Mouse (Mus musculus): ENCODE data around the gene Trak1.
A peak's percentile ranks its signal among the peaks of the same experiment; 100 is the strongest.
"Not testable (repeated sequence)": the region's sequence is repeated elsewhere in the genome, so short reads cannot be mapped to it uniquely, and the experiment has no call there.

Gene Trak1

DNA sequence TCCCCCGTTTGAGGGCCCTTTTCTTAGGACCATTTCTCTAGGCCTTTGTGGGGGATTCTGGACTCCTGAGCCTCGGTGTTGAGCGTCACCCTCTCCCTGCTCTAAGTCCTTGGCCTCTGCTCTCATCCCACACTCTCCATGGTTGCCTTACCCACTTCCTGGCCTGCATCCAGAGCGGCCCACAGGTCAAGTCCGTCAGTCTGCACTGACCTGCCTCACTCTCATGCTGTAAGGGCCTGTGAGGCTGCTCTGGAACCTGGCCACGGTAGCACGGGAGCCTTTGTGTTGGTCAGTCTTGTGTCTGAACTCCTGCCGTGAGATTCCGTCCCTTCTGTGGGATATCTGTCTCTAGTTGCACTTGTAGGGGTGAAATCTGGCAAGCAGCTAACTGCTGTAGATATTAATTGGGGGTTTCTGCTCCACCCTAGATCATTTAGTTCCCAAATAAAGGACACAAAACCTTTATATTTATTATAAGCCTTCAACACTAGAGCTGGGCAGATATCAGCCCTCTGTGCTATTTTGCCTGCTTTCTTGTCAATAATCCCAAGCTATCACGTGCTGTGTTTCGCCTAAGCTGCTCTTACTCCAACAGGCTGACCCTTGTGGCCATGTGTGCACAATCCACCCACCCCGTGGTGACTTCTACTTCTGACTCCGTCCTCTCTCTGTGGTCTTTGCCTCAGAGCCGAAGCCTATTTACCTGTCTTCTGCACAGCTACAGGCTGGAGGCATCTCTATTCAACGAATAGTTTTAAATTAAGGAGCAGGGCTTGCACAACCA, 136.6 kb downstream of the Trak1 start:
- no peak for DNase-seq (ENCODE audit: low spot score)

DNA sequence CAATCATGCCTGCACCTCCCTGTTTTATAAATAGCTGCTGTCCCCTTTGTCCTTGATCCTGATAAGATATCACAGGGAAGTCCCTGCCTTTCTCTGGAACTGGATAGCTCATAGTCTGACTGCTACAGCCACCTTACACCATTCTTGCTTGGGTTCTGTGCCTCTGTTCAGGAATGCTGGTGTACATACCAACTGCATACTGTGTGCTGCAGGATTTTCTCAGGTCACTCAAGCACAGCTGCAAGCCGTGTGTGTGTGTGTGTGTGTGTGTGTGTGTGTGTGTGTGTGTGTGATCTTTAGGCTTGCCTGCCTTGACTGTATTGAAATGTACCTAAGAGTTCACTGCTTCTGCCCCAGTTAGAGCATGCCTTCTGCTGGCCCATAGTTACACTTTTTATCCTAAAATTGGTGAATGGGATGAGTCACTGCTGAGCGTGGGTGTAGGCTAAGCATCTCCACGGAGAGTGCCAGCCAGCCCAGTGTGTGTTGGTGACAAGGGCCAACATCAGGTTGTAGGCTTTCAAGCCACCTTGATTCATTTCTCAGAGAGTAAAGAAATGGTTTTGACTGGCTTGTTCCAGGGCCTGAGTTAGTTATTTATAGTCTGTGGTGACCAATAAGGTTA, 138.1 kb downstream of the Trak1 start:
- no peak for DNase-seq (ENCODE audit: low spot score)

DNA sequence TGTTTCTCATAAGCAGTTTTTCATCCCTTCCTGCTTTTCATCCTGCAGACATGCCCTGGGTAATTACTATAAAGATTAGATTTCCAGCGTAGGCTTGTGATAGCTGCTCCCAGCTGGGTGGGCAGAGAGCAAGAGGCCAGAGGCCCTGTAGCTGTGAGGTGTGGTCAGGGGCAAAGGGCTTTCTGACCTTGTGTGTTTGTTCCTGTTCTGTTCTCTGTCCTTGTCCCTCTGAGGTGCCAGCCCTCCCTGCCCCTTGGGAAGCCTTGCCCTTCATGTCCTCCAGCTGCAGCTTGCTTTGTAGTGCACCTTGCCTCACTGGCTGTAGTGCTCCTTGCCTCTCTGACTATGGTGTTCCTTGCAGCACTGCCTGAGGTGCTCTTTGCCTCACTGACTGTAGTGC, 139.2 kb downstream of the Trak1 start:
- no peak for DNase-seq (ENCODE audit: low spot score)

GRCm38 (mm10) chr9:121442145-121442544, 144.8 kb downstream of the Trak1 start:
- DNase-seq (ENCODE audit: low spot score) = no peak

GRCm38 (mm10) chr9:121443696-121444366, 146.5 kb downstream of the Trak1 start:
- DNase-seq (ENCODE audit: low spot score) = no peak

DNA sequence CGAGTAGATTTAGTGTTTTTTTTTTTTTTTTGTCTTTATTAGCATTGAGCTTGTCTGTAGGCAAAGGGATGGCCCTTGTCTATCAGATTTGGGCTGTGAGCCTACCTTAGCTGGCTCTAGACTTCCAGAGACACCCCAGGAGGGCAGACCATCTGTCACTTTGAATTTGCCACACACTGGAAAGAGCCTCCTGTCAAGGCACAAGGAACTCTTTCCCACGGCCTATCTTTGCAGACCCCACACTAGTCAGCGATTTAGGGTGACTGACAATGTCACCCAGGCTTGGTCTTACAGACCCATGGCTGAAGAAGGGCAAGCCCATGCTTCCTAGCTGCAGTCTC, 147.0 kb downstream of the Trak1 start:
- no peak for DNase-seq (ENCODE audit: low spot score)

- DNase-seq (ENCODE audit: low spot score) = peak; percentile 36
Measured at GRCm38 (mm10) chr9:121445364-121445763, 148.1 kb downstream of the Trak1 start.

DNA sequence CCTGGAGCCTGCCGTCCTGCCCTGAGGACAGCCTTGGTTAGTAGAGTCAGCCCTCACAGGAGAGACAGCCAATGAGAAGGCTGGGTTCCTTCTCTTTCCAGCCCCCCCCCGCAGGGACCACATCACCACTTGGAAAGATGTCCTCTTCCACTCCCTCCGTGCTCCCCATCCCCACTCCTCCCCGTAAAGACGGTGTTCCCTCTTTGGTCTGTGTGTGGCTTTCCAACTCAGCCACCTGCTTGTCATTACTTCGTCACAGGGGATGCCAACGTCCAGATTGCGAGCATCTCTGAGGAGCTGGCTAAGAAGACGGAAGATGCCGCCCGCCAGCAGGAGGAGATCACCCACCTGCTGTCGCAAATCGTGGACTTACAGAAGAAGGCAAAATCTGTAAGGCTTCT, 149.1 kb downstream of the Trak1 start:
- DNase-seq (ENCODE audit: low spot score) = no peak

DNA sequence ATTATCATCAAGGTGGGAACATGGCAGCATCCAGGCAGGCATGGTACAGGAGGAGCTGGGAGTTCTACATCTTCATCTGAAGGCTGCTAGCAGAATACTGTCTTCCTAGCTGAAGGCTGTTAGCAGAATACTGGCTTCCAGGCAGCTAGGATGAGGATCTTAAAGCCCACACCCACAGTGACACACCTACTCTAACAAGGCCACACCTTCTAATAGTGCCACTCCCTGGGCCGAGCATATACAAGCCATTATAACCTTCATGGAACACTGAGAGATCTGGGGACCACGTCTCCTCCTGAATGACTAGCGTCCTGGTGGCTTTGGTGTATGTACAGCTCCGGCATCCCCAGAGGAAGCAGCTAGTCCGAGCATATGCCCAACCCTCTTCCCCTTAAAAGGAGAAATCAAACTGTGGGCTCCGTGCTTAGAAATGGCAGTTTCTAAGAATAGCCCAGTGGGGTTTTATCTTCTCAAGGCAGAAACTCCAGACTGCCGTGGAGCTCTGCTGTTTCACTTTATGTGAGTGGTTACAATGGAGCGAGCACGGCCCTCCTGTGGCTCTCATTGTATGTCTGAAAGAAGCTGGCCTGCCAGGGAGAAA, 155.1 kb downstream of the Trak1 start:
- DNase-seq (ENCODE audit: low spot score) = not testable (repeated sequence)

GRCm38 (mm10) chr9:121454891-121455290, 157.6 kb downstream of the Trak1 start:
- DNase-seq (ENCODE audit: low spot score) = no peak

DNA sequence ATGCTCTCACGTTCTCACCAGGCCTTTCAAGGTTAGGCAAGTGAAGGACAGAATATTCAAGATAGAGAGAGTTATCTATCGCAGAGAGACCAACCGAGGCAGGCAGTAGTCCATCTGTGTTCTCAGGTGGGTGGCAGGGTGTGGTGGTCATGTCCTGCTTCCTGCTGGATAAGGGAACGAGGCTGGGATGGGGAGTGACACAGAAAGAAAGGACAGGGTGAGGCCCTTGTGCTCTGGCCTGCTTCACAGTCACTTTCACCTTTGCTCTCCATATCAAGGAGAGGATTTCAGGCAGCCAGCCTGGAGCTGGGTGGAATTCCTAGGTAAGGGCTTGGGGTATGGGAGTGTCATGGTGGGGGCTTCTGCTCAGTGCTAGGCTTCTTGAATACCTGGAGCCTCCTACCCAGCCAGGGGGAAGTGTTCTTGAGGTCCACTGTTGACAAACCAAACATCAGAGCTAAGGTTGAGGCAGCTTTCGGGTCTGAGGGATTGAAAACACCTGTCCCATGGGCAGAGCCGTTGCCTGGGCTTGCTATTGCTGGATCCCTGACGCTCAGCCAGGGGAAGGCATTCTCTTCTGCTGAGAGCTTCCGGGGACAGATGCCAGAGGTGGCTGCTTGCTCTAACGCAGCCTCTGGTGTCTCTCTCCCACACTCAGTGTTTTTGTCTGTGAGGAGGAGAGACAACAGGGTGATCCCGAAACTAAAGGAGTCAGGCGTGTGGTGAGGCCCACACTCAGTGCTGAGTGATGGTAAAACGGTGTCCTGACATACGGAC, 159.6 kb downstream of the Trak1 start:
- DNase-seq (ENCODE audit: low spot score) = no peak

- DNase-seq (ENCODE audit: low spot score) = peak; percentile 59
Measured at GRCm38 (mm10) chr9:121458466-121458865, 161.2 kb downstream of the Trak1 start.

GRCm38 (mm10) chr9:121459950-121460349, 162.6 kb downstream of the Trak1 start:
- DNase-seq (ENCODE audit: low spot score) = no peak

GRCm38 (mm10) chr9:121460527-121460926, 163.2 kb downstream of the Trak1 start:
- DNase-seq (ENCODE audit: low spot score) = no peak

GRCm38 (mm10) chr9:121467460-121467859, 170.2 kb downstream of the Trak1 start:
- no peak for DNase-seq (ENCODE audit: low spot score)

GRCm38 (mm10) chr9:121469711-121470110, 172.4 kb downstream of the Trak1 start:
- DNase-seq (ENCODE audit: low spot score) = no peak

- DNase-seq (ENCODE audit: low spot score) = no peak
Measured at GRCm38 (mm10) chr9:121474771-121475170, 177.5 kb downstream of the Trak1 start.

- no peak for DNase-seq (ENCODE audit: low spot score)
Measured at GRCm38 (mm10) chr9:121475488-121476452, 178.5 kb downstream of the Trak1 start.

GRCm38 (mm10) chr9:121477305-121477911, 180.1 kb downstream of the Trak1 start:
- peak; percentile 75 for DNase-seq (ENCODE audit: low spot score)

DNA sequence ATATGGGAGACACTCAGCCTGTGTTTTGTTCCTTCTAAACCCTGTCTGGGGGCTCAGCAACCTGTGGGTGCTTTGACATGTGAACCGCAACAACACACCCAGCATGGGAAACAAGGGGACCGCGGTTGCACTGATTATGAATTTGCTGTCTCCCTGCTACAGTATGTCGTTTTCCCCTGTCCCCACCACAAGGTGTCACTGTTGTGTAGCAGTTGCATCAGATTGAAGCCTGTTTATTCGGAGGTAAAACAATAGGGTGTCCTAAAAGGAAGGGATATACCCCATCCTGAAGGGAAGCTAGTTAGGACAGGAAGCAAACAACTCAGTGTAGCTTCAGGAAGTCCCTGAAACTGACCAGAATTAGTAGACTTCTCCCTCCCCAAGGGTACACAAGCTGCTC, 182.2 kb downstream of the Trak1 start:
- peak; percentile 39 for DNase-seq (ENCODE audit: low spot score)
